Mouse (Mus musculus) lung, postnatal 0 days (tissue): ENCODE measurements around the gene Avp.
"Not testable (repeated sequence)": the region's sequence is repeated elsewhere in the genome, so short reads cannot be mapped to it uniquely, and the experiment has no call there.

ENCODE experiments used
- CTCF ChIP-seq: IDR thresholded peaks from 2 replicates; pipeline ENCODE4 v1.5.1; 2016; ENCODE audit warnings: antibody characterized with exemption, mild to moderate bottlenecking
- EP300 ChIP-seq: IDR thresholded peaks from 2 replicates; pipeline ENCODE4 v1.6.1; 2016; ENCODE audit warnings: antibody characterized with exemption, mild to moderate bottlenecking, control low read depth

DNA sequence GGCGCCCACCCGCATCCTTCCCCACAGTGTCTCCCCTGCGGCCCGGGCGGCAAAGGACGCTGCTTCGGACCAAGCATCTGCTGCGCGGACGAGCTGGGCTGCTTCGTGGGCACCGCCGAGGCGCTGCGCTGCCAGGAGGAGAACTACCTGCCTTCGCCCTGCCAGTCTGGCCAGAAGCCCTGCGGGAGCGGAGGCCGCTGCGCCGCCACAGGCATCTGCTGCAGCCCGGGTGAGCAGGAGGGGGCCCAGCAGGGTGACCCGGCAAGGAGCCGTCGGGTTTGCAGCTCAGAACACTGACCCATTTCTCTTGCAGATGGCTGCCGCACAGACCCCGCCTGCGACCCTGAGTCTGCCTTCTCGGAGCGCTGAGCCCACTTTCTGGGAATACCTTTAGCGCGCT is 5.8 kb downstream of the Avp start:
- TF ChIP-seq EP300, CTCF: not testable (repeated sequence)
